Mouse (Mus musculus) liver, adult (tissue): Measurements from ENCODE around the gene Rapgef4.

Experiments
- GATA4 ChIP-seq: IDR thresholded peaks from 2 replicates; pipeline ENCODE4 v1.6.1; 2014; ENCODE audit warnings: mild to moderate bottlenecking, low read length; ENCODE audit not compliant: insufficient replicate concordance

Gene Rapgef4

GRCm38 (mm10) chr2:72005051-72005450, 24.0 kb downstream of the Rapgef4 start:
- TF ChIP-seq GATA4: no peak

- TF ChIP-seq GATA4: no peak
These were observed 28.6 kb downstream of the Rapgef4 start for GRCm38 (mm10) chr2:72009446-72010218.

GRCm38 (mm10) chr2:72015366-72015765, 34.3 kb downstream of the Rapgef4 start:
- no peak for TF ChIP-seq GATA4

DNA sequence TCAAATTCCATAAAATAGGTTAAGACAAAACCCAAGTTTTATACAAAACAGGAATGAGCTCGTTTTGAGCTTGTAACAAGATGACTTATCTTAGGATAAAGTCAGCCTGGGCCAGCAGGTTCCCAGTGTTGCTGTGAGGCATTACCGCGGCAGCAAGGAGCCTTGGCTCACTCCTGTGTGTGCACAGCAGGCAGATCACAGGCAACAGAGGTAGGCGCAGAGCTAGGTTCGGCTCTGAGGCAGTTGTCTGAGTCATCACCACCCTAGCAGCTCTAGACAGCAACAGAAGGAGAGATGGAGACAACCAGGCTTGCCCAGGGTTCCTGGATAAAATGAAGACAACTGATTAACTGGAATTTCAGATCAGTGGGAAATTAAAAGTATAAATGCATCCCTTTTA, 35.0 kb downstream of the Rapgef4 start:
- no peak for TF ChIP-seq GATA4

- TF ChIP-seq GATA4: no peak
These were observed 36.1 kb downstream of the Rapgef4 start for GRCm38 (mm10) chr2:72017168-72017567.

GRCm38 (mm10) chr2:72018736-72019135, 37.7 kb downstream of the Rapgef4 start:
- TF ChIP-seq GATA4: no peak

DNA sequence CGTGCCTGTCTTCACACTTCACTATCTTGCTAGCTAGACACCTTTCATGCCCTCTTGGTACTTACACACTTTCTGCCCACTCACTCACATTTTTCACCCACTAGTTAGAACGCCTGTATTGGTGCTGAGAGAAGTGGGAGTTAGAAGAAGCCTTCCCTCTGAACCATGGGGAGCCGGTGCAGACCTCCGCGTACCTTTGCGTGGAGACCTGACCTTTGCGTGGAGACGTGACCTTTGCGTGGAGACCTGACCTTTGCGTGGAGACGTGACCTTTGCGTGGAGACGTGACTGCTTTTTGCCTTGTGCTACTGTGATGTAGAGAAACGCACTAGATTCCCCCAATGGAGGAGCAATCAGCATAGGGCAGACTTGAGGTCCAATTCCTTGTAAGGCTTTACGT, 39.7 kb downstream of the Rapgef4 start:
- no peak for TF ChIP-seq GATA4

DNA sequence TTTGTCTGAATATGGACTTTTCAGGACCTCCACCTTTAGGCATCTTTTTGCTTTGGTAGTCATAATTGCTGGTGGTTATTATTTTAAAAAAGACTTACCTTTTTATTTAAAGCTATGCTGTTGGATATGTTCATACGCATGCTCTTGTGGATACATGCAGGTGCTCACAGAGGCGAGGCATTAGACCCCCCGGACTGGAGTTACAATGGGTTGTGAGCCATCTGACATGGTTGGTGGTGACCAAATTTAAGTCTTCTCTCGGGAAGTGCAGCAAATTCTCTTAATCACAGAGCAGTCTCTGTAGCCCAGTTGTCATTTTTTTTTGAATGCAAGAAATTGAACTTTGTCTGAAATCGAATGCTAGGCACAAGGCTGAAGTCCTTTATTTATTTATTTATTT, 40.4 kb downstream of the Rapgef4 start:
- TF ChIP-seq GATA4: no peak

- no peak for TF ChIP-seq GATA4
These were observed 40.8 kb downstream of the Rapgef4 start for GRCm38 (mm10) chr2:72021845-72022244.

- TF ChIP-seq GATA4: no peak
These were observed 42.8 kb downstream of the Rapgef4 start for GRCm38 (mm10) chr2:72023791-72024190.

DNA sequence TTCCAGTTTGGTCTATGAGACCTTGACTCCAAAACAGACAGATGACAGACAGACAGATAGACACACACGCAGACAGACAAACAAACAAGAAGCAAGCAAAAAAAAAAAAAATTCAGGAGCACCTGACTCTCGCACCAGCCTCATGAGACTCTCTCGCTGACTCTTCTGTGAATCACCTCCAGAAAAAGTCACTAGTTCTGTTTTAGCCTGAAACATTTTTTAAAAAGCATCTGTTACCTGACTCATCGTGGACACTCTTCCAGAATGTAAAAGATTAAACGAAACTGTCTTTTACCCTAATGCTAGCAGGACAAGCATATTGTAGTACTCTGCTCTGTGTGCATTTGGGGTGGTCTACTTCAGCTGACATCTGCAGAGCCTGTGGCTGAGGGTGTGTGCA, 44.6 kb downstream of the Rapgef4 start:
- no peak for TF ChIP-seq GATA4

DNA sequence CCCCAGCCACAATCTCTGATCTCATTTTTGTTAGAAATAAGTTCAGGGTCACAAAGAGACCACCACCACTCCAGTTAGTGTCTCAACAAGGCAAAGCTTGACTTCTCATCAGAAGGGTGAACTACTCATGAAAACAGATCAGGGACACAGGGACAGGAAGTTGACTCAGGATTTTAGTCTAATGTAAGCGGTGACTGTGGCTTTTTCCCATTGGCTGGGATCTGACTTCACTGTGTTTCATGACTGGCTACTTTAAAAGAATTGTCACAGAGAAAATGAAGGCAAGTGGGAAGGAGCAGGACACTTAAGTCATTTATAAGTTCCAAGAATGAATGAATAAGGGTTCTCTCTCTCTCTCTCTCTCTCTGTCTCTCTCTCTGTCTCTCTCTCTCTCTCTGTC, 45.5 kb downstream of the Rapgef4 start:
- no peak for TF ChIP-seq GATA4

DNA sequence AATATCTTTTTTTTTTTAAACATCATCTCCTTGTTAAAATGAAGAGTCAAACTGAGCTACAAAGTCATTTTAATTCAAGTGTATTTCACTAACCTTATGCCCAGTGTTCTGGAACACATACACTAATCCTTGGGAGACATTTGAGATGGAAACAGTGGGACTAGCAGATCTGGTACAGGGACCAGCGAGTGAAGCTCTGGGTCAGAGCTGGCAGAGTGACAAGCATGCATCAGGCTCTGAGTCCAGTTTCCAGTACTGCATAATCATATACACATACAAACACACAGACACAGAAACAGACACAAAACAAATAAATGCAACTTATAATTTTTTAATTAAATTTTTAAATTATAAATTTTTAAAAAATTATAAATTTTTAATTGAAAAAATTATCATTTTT, 48.0 kb downstream of the Rapgef4 start:
- no peak for TF ChIP-seq GATA4

DNA sequence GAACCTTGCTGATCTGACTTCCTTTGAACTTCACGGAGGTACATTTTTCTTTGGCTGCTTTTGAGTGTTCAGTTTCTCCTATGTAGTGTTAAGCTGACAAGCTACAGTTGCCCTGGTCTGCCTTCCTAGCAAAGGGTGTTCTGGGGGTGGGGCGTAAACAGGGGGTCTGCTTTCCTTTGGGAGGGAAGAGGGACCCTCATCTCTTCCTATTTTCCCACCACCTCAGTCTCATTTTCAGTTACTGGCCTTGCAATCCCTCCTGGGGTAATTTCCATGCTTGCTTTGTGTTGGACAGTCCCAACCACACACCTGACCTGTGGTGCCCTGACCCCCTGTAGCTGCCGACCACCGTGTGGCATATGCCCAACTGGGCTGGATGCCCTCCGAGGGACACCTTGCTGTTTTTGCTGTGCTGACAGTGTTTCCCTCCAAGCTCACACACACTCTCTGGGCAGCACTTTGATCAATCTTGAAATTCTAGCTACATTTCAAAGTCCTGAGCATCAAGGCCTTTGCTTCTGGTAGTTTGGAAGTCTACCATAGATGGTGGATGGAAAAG, 48.6 kb downstream of the Rapgef4 start:
- no peak for TF ChIP-seq GATA4

DNA sequence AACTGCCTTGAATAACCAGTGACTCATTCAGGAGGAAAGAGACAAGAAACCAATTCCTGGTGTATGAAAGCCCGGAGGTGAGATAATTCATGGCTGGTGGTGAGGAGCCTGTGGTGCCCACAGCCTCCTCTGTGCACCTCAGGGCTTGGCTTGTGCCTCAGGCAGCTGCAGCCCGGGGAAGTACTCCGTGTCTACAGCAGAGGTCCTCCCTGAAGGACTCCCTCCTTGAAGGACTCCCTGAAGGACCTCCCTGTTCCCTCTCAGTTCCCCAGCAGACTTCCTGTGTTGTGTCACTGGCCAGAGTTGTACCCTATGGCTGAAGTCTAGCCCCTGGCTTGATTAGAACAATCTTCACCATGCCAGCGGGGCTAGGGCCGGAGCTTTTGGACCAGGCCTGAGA, 50.7 kb downstream of the Rapgef4 start:
- TF ChIP-seq GATA4: no peak

GRCm38 (mm10) chr2:72035616-72036015, 54.6 kb downstream of the Rapgef4 start:
- no peak for TF ChIP-seq GATA4

GRCm38 (mm10) chr2:72037357-72037756, 56.3 kb downstream of the Rapgef4 start:
- TF ChIP-seq GATA4: no peak
